Mouse (Mus musculus) limb, embryonic 12.5 days (tissue): Measurements from ENCODE around the gene Braf. TPM values are rescaled to one million over a fixed set of nuclear protein-coding genes. Genes with fewer than 3 reads are reported as not detected.
A peak's percentile ranks its signal among the peaks of the same experiment; 100 is the strongest.

Source experiments
- ATAC-seq: fragments of 200-750 bp; cut with Nextera tagmentation; 2 replicates; pipeline ENCODE4 v1.8.0; 2017; ENCODE audit warnings: low read depth, moderate TSS enrichment; ENCODE audit not compliant: insufficient number of reproducible peaks, insufficient read depth, low FRiP score, low TSS enrichment
- H3K27ac ChIP-seq: fragments of 300-500 bp; sonication (generic); 2 replicates; pipeline ENCODE4 v1.5.1; 2016; ENCODE audit warnings: mild to moderate bottlenecking, moderate library complexity
- H3K27me3 ChIP-seq: fragments of 300-500 bp; sonication (generic); 2 replicates; pipeline ENCODE4 v1.6.1; 2016; ENCODE audit warnings: mild to moderate bottlenecking, moderate library complexity
- H3K36me3 ChIP-seq: fragments of 300-500 bp; sonication (generic); 2 replicates; pipeline ENCODE4 v1.6.1; 2016; ENCODE audit warnings: mild to moderate bottlenecking, moderate library complexity
- H3K4me1 ChIP-seq: fragments of 300-500 bp; sonication (generic); replicated peaks from 2 replicates; pipeline ENCODE4 v1.6.1; 2016
- H3K4me2 ChIP-seq: fragments of 300-500 bp; sonication (generic); 2 replicates; pipeline ENCODE4 v1.6.1; 2016; ENCODE audit warnings: mild to moderate bottlenecking, moderate library complexity
- H3K4me3 ChIP-seq: fragments of 300-500 bp; sonication (generic); replicated peaks from 2 replicates; pipeline ENCODE4 v1.5.1; 2016; ENCODE audit warnings: mild to moderate bottlenecking
- H3K9ac ChIP-seq: fragments of 300-500 bp; sonication (generic); replicated peaks from 2 replicates; pipeline ENCODE4 v1.6.1; 2016; ENCODE audit warnings: mild to moderate bottlenecking, moderate library complexity
- H3K9me3 ChIP-seq: fragments of 300-500 bp; sonication (generic); 2 replicates; pipeline ENCODE4 v1.6.1; 2016; ENCODE audit warnings: mild to moderate bottlenecking, moderate library complexity
- whole genome bisulfite sequencing: fragments of 180-500 bp; shearing (Covaris S2); methylation state at CpG from one replicate; pipeline ENCODE4 v1.1.7; 2016; 5-methylcytosine and 5-hydroxymethylcytosine counted together
- polyA plus RNA-seq: library from polyadenylated mRNA; unstranded; fragments of >200 nt; fragmentation: Nextera tagmentation; extraction: Ambion mirVana; gene quantifications from 2 replicates; pipeline ENCODE4 v1.2.1, GENCODE M21; 2016

The Braf gene
- polyA plus RNA-seq, 1 experiment from 2014 or later: 19.4 TPM

DNA sequence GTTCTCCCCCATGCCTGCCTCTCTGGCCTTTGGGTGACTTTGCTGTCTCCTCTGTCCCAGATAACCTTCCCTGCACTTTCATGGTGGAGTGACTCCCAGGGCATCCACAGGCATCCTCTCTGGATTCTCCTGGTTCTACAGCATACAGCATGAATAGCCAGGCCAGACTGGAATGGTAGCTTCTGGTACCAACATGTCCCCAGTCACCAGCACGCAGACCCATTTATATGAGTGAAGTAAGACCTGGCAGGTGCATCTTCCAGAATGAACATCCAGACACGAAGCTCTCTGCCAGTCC, 169.7 kb downstream of the Braf start:
- WGBS: 72% methylated on average over 2 of the region's 2 CpGs
- Histone ChIP-seq H3K9ac (no peak overlapping the region), H3K4me1 (peaks cover 40% of the 10 kb centered on the region), H3K4me2 (peak overlapping the region; percentile 78), H3K27me3 (no peaks in the 10 kb centered on the region), H3K9me3 (no peaks in the 10 kb centered on the region), H3K27ac (no peak overlapping the region), H3K4me3 (peak overlapping the region; percentile 93), H3K36me3 (peaks cover 22% of the 10 kb centered on the region)
- no peak for ATAC-seq

DNA sequence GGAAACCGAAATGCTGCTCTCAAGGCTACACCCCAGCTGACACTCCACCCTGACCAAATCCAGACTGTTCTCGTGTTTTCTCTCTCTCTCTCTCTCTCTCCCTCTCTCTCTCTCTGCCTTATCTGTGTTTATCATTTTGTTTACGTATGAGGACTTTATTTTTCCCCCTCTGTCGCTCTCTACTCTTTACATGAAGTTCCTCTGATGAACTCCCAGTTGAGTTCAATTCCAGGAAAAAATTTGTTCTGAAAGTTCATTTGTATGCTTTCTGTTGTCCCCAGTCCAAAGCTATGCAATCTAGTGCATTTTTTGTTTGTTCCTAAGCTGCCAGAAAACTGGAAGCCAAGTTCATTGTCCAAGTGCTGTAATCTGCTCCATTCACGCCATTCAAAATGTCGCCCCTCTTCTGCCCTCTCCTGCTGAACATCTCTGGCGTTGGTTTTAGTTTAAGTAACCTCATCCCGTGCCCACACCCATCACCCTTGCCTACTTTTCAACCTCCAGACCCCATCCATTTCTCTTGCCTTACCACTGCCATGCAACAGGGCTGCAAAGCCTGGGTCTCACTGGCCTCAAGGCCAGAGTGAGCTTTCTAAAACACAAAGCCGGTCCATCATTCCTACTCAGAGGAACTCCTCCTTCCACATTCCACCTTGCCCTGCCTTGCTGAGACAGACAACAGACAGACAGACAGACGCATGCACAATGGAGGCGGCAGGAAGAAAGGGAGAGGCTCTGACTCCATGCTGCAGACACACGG, 170.2 kb downstream of the Braf start:
- Histone ChIP-seq H3K9ac (no peak overlapping the region), H3K27ac (no peak overlapping the region)
- no peak for ATAC-seq

More for the DNA sequence above, 170.2 kb downstream of the Braf start:
- WGBS: 83% methylated on average over 12 of the region's 12 CpGs
- Histone ChIP-seq H3K4me3 (peak overlapping the region; percentile 93; the same call in 1 of the 2 replicates), H3K4me2 (peak overlapping the region; percentile 78), H3K9me3 (no peaks in the 10 kb centered on the region), H3K4me1 (peaks cover 40% of the 10 kb centered on the region), H3K27me3 (no peaks in the 10 kb centered on the region), H3K36me3 (peaks cover 22% of the 10 kb centered on the region)

Other genes starting within 250 kb of the Braf start
- gene Dennd2a, start 167.6 kb downstream of the Braf start, polyA plus RNA-seq: 34.9 and 35.3 TPM in 2 replicates
- 31.4 and 38.6 TPM in 2 replicates for gene Adck2, start 151.6 kb downstream of the Braf start, polyA plus RNA-seq
- 1.0 TPM in 1 of 2 replicates, not detected in the other for gene Gm42420, start 139.7 kb downstream of the Braf start, polyA plus RNA-seq
- gene Ndufb2, start 132.9 kb downstream of the Braf start, polyA plus RNA-seq: 298 and 316 TPM in 2 replicates
- gene Mrps33, start 85.5 kb upstream of the Braf start, polyA plus RNA-seq: 221 and 229 TPM in 2 replicates
- 1.6 and 1.8 TPM in 2 replicates for gene Tmem178b, start 147.8 kb upstream of the Braf start, polyA plus RNA-seq